Mouse (Mus musculus): ENCODE data around the gene Tbc1d14. TPM values are rescaled to one million over a fixed set of nuclear protein-coding genes. Genes with fewer than 3 reads are reported as not detected.

Gene Tbc1d14
- total RNA-seq, 2 experiments from 2014 or later, result 101 to 105 TPM

- DNase-seq (ENCODE audit: low spot score in 2 of 2), result no peak
- TF ChIP-seq CTCF (conservative IDR thresholded peaks at IDR 0.05), result peak; percentile 58
- H3K27ac ChIP-seq, result 0 out of 2 replicates have a peak overlapping the region, but pooled peaks have one; percentile 36
- no peak overlapping the region for H3K4me3 ChIP-seq
Observed at GRCm38 (mm10) chr5:36597653-36598052, 4.6 kb upstream of the Tbc1d14 start.

GRCm38 (mm10) chr5:36596225-36596624 lies 3.1 kb upstream of the Tbc1d14 start:
- TF ChIP-seq CTCF (conservative IDR thresholded peaks at IDR 0.05), result no peak
- no peak overlapping the region for H3K4me3 ChIP-seq
- H3K27ac ChIP-seq, result 0 out of 2 replicates have a peak overlapping the region, but pooled peaks have one; percentile 46
- no peak for DNase-seq (ENCODE audit: low spot score in 2 of 2)

- Histone ChIP-seq H3K27ac (no peak overlapping the region), H3K4me3 (no peak overlapping the region)
- no peak for DNase-seq (ENCODE audit: low spot score in 2 of 2)
- TF ChIP-seq CTCF (conservative IDR thresholded peaks at IDR 0.05), result peak; percentile 31
Observed at GRCm38 (mm10) chr5:36595115-36595514, 2.0 kb upstream of the Tbc1d14 start.

GRCm38 (mm10) chr5:36594344-36594743 lies 1.3 kb upstream of the Tbc1d14 start:
- Histone ChIP-seq H3K4me3 (no peak overlapping the region), H3K27ac (no peak overlapping the region)
- no peak for TF ChIP-seq CTCF (conservative IDR thresholded peaks at IDR 0.05)
- DNase-seq (ENCODE audit: low spot score in 2 of 2), result no peak

GRCm38 (mm10) chr5:36590499-36590920 lies 2.6 kb downstream of the Tbc1d14 start:
- H3K27ac ChIP-seq, result peak overlapping the region; percentile 55
- peak in 1 of 2 experiments; percentile 37 for DNase-seq (ENCODE audit: low spot score in 2 of 2)
- no peak overlapping the region for H3K4me3 ChIP-seq
- peak; percentile 59 for TF ChIP-seq CTCF (conservative IDR thresholded peaks at IDR 0.05)

GRCm38 (mm10) chr5:36584299-36584698 lies 8.8 kb downstream of the Tbc1d14 start:
- DNase-seq (ENCODE audit: low spot score in 2 of 2), result no peak
- TF ChIP-seq CTCF (conservative IDR thresholded peaks at IDR 0.05), result peak; percentile 71
- H3K4me3 ChIP-seq, result no peak overlapping the region
- H3K27ac ChIP-seq, result no peak overlapping the region

- peak; percentile 41 for TF ChIP-seq CTCF (conservative IDR thresholded peaks at IDR 0.05)
- Histone ChIP-seq H3K4me3 (peak overlapping the region; percentile 88), H3K27ac (peak overlapping the region; percentile 98)
Observed at GRCm38 (mm10) chr5:36581924-36582642, 11.0 kb downstream of the Tbc1d14 start.

GRCm38 (mm10) chr5:36581259-36581923 lies 11.7 kb downstream of the Tbc1d14 start:
- DNase-seq (ENCODE audit: low spot score in 2 of 2), result no peak
- TF ChIP-seq CTCF (conservative IDR thresholded peaks at IDR 0.05), result no peak
- peak overlapping the region; percentile 98 for H3K27ac ChIP-seq

More at GRCm38 (mm10) chr5:36581924-36582642, 11.0 kb downstream of the Tbc1d14 start:
- DNase-seq (ENCODE audit: low spot score in 2 of 2), result peak; percentile 98 to 100

GRCm38 (mm10) chr5:36579967-36580366 lies 13.1 kb downstream of the Tbc1d14 start:
- TF ChIP-seq CTCF (conservative IDR thresholded peaks at IDR 0.05), result no peak
- DNase-seq (ENCODE audit: low spot score in 2 of 2), result no peak
- Histone ChIP-seq H3K27ac (no peak overlapping the region), H3K4me3 (no peak overlapping the region)

More at GRCm38 (mm10) chr5:36581259-36581923, 11.7 kb downstream of the Tbc1d14 start:
- H3K4me3 ChIP-seq, result peak overlapping the region; percentile 88

GRCm38 (mm10) chr5:36578982-36579381 lies 14.1 kb downstream of the Tbc1d14 start:
- no peak overlapping the region for H3K27ac ChIP-seq
- DNase-seq (ENCODE audit: low spot score in 2 of 2), result no peak
- no peak for TF ChIP-seq CTCF (conservative IDR thresholded peaks at IDR 0.05)

GRCm38 (mm10) chr5:36576457-36576856 lies 16.6 kb downstream of the Tbc1d14 start:
- H3K27ac ChIP-seq, result peak overlapping the region; percentile 68
- TF ChIP-seq CTCF (conservative IDR thresholded peaks at IDR 0.05), result no peak
- DNase-seq (ENCODE audit: low spot score in 2 of 2), result no peak

More at GRCm38 (mm10) chr5:36578982-36579381, 14.1 kb downstream of the Tbc1d14 start:
- no peak overlapping the region for H3K4me3 ChIP-seq

GRCm38 (mm10) chr5:36575745-36576144 lies 17.3 kb downstream of the Tbc1d14 start:
- TF ChIP-seq CTCF (conservative IDR thresholded peaks at IDR 0.05), result no peak
- DNase-seq (ENCODE audit: low spot score in 2 of 2), result peak; percentile 23 to 40

More at GRCm38 (mm10) chr5:36576457-36576856, 16.6 kb downstream of the Tbc1d14 start:
- no peak overlapping the region for H3K4me3 ChIP-seq

GRCm38 (mm10) chr5:36575227-36575626 lies 17.8 kb downstream of the Tbc1d14 start:
- H3K27ac ChIP-seq, result peak overlapping the region; percentile 68

More at GRCm38 (mm10) chr5:36575745-36576144, 17.3 kb downstream of the Tbc1d14 start:
- H3K4me3 ChIP-seq, result no peak overlapping the region
- H3K27ac ChIP-seq, result peak overlapping the region; percentile 68

More at GRCm38 (mm10) chr5:36575227-36575626, 17.8 kb downstream of the Tbc1d14 start:
- no peak overlapping the region for H3K4me3 ChIP-seq
- no peak for TF ChIP-seq CTCF (conservative IDR thresholded peaks at IDR 0.05)
- DNase-seq (ENCODE audit: low spot score in 2 of 2), result no peak
